Mouse (Mus musculus): ENCODE measurements at regions not wholly inside any gene's neighbourhood (a gene's known extent, or its start where the extent isn't known, plus 50 kb on each side); places are given as distances from the start of the nearest gene placed in this dataset.

GRCm38 (mm10) chr10:43634371-43635080 is 56.4 kb downstream of the Cd24a start:
- Histone ChIP-seq H3K36me3 (no peaks in the 10 kb centered on the region), H3K27ac (no peak overlapping the region), H3K9me3 (no peaks in the 10 kb centered on the region), H3K27me3 (ENCODE audit: insufficient read depth, poor library complexity, severe bottlenecking) (no peaks in the 10 kb centered on the region), H3K4me3 (no peak overlapping the region), H3K4me1 (no peaks in the 10 kb centered on the region)
- WGBS: 83% methylated on average over 10 of the region's 10 CpGs
- DNase-seq (ENCODE audit: low spot score): no peak

GRCm38 (mm10) chr10:43641169-43641945 is 63.3 kb downstream of the Cd24a start:
- H3K27me3 ChIP-seq (ENCODE audit: insufficient read depth, poor library complexity, severe bottlenecking): no peaks in the 10 kb centered on the region
- 51% methylated on average over 14 of the region's 14 CpGs for WGBS
- H3K9me3 ChIP-seq: no peaks in the 10 kb centered on the region
- no peak overlapping the region for H3K4me3 ChIP-seq
- peaks cover 16% of the 10 kb centered on the region for H3K4me1 ChIP-seq
- no peak overlapping the region for H3K27ac ChIP-seq
- H3K36me3 ChIP-seq: no peaks in the 10 kb centered on the region
- no peak for DNase-seq (ENCODE audit: low spot score)

GRCm38 (mm10) chr10:43646326-43646725 is 68.2 kb downstream of the Cd24a start:
- Histone ChIP-seq H3K36me3 (no peaks in the 10 kb centered on the region), H3K4me1 (peaks cover 22% of the 10 kb centered on the region), H3K27me3 (ENCODE audit: insufficient read depth, poor library complexity, severe bottlenecking) (no peaks in the 10 kb centered on the region), H3K27ac (no peak overlapping the region), H3K9me3 (no peaks in the 10 kb centered on the region), H3K4me3 (no peak overlapping the region)
- WGBS: 32% methylated on average over 4 of the region's 4 CpGs
- no peak for DNase-seq (ENCODE audit: low spot score)

- 92% methylated on average over 6 of the region's 6 CpGs for WGBS
- H3K27ac ChIP-seq: no peak overlapping the region
Measured at GRCm38 (mm10) chr10:43646965-43647364, 68.9 kb downstream of the Cd24a start.

GRCm38 (mm10) chr10:43648186-43648585 is 70.1 kb downstream of the Cd24a start:
- Histone ChIP-seq H3K27ac (no peak overlapping the region), H3K9me3 (no peaks in the 10 kb centered on the region), H3K36me3 (no peaks in the 10 kb centered on the region), H3K4me1 (peaks cover 20% of the 10 kb centered on the region), H3K27me3 (ENCODE audit: insufficient read depth, poor library complexity, severe bottlenecking) (no peaks in the 10 kb centered on the region), H3K4me3 (no peak overlapping the region)
- WGBS: 73% methylated on average over 5 of the region's 5 CpGs
- no peak for DNase-seq (ENCODE audit: low spot score)

More at GRCm38 (mm10) chr10:43646965-43647364, 68.9 kb downstream of the Cd24a start:
- DNase-seq (ENCODE audit: low spot score): no peak
- Histone ChIP-seq H3K27me3 (ENCODE audit: insufficient read depth, poor library complexity, severe bottlenecking) (no peaks in the 10 kb centered on the region), H3K4me1 (peaks cover 18% of the 10 kb centered on the region), H3K4me3 (no peak overlapping the region), H3K9me3 (no peaks in the 10 kb centered on the region), H3K36me3 (no peaks in the 10 kb centered on the region)

- WGBS: 51% methylated on average over 6 of the region's 6 CpGs
- Histone ChIP-seq H3K27me3 (ENCODE audit: insufficient read depth, poor library complexity, severe bottlenecking) (no peaks in the 10 kb centered on the region), H3K9me3 (no peaks in the 10 kb centered on the region), H3K27ac (no peak overlapping the region), H3K4me1 (peaks cover 20% of the 10 kb centered on the region), H3K4me3 (no peak overlapping the region), H3K36me3 (no peaks in the 10 kb centered on the region)
- no peak for DNase-seq (ENCODE audit: low spot score)
Measured at GRCm38 (mm10) chr10:43648815-43649447, 70.8 kb downstream of the Cd24a start.

- 88% methylated on average over 1 of the region's 1 CpGs for WGBS
- no peaks in the 10 kb centered on the region for H3K9me3 ChIP-seq
Measured at GRCm38 (mm10) chr10:43650449-43650848, 72.4 kb downstream of the Cd24a start.

GRCm38 (mm10) chr10:43651505-43651904 is 73.4 kb downstream of the Cd24a start:
- no peak for DNase-seq (ENCODE audit: low spot score)
- WGBS: 81% methylated on average over 5 of the region's 5 CpGs
- H3K27me3 ChIP-seq (ENCODE audit: insufficient read depth, poor library complexity, severe bottlenecking): no peaks in the 10 kb centered on the region
- H3K4me3 ChIP-seq: no peak overlapping the region
- H3K4me1 ChIP-seq: peaks cover 32% of the 10 kb centered on the region
- H3K27ac ChIP-seq: no peak overlapping the region
- no peaks in the 10 kb centered on the region for H3K9me3 ChIP-seq
- no peaks in the 10 kb centered on the region for H3K36me3 ChIP-seq

More at GRCm38 (mm10) chr10:43650449-43650848, 72.4 kb downstream of the Cd24a start:
- no peak overlapping the region for H3K4me3 ChIP-seq
- no peak overlapping the region for H3K27ac ChIP-seq
- H3K4me1 ChIP-seq: peaks cover 30% of the 10 kb centered on the region
- H3K36me3 ChIP-seq: no peaks in the 10 kb centered on the region
- H3K27me3 ChIP-seq (ENCODE audit: insufficient read depth, poor library complexity, severe bottlenecking): no peaks in the 10 kb centered on the region
- DNase-seq (ENCODE audit: low spot score): no peak

- 72% methylated on average over 13 of the region's 13 CpGs for WGBS
- DNase-seq (ENCODE audit: low spot score): no peak
- H3K27ac ChIP-seq: no peak overlapping the region
- H3K4me3 ChIP-seq: no peak overlapping the region
- H3K27me3 ChIP-seq (ENCODE audit: insufficient read depth, poor library complexity, severe bottlenecking): no peaks in the 10 kb centered on the region
- no peaks in the 10 kb centered on the region for H3K36me3 ChIP-seq
- peaks cover 29% of the 10 kb centered on the region for H3K4me1 ChIP-seq
- H3K9me3 ChIP-seq: no peaks in the 10 kb centered on the region
Measured at GRCm38 (mm10) chr10:43651915-43652314, 73.8 kb downstream of the Cd24a start.

- peaks cover 22% of the 10 kb centered on the region for H3K4me1 ChIP-seq
- H3K36me3 ChIP-seq: no peaks in the 10 kb centered on the region
- H3K27me3 ChIP-seq (ENCODE audit: insufficient read depth, poor library complexity, severe bottlenecking): no peaks in the 10 kb centered on the region
- WGBS: 57% methylated on average over 8 of the region's 8 CpGs
- DNase-seq (ENCODE audit: low spot score): no peak
- H3K9me3 ChIP-seq: no peaks in the 10 kb centered on the region
- no peak overlapping the region for H3K4me3 ChIP-seq
- peak overlapping the region; percentile 73 for H3K27ac ChIP-seq
Measured at GRCm38 (mm10) chr10:43655082-43655671, 77.1 kb downstream of the Cd24a start.

- H3K9me3 ChIP-seq: no peaks in the 10 kb centered on the region
- H3K4me3 ChIP-seq: no peak overlapping the region
- peaks cover 22% of the 10 kb centered on the region for H3K4me1 ChIP-seq
- no peak for DNase-seq (ENCODE audit: low spot score)
- no peaks in the 10 kb centered on the region for H3K27me3 ChIP-seq (ENCODE audit: insufficient read depth, poor library complexity, severe bottlenecking)
- 58% methylated on average over 2 of the region's 2 CpGs for WGBS
- peak overlapping the region; percentile 73 for H3K27ac ChIP-seq
- H3K36me3 ChIP-seq: no peaks in the 10 kb centered on the region
Measured at GRCm38 (mm10) chr10:43655680-43656079, 77.6 kb downstream of the Cd24a start.

GRCm38 (mm10) chr10:43656207-43656606 is 78.1 kb downstream of the Cd24a start:
- Histone ChIP-seq H3K9me3 (no peaks in the 10 kb centered on the region), H3K36me3 (no peaks in the 10 kb centered on the region), H3K27ac (no peak overlapping the region), H3K27me3 (ENCODE audit: insufficient read depth, poor library complexity, severe bottlenecking) (no peaks in the 10 kb centered on the region), H3K4me1 (peaks cover 22% of the 10 kb centered on the region), H3K4me3 (no peak overlapping the region)
- 65% methylated on average over 2 of the region's 2 CpGs for WGBS
- no peak for DNase-seq (ENCODE audit: low spot score)
